Mouse (Mus musculus) cerebellum, adult 11 months (tissue): ENCODE results near the gene Utp20.

Experiments used
- DNase-seq: peaks from one replicate; pipeline ENCODE4 v3.0.0; 2022

Utp20 gene

DNA sequence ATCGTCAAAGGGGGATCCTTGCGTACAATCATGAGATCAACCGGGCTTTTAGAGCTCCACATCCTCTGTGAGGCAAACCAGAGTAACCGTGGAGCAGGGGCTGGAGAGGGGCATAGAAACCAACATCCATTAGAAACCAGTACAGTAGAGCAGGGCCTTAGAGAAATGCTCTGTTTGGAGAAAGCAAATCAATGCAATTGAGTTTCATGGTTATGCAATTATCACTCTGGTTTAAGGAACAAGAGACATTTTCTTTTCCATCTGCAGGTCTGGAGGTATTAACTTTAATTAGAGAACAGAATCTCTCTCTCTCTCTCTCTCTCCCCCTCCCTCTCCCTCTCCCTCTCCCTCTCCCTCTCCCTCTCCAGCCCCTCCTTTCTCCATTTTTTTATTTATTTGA lies 111.9 kb downstream of the Utp20 start:
- no peak for DNase-seq

DNA sequence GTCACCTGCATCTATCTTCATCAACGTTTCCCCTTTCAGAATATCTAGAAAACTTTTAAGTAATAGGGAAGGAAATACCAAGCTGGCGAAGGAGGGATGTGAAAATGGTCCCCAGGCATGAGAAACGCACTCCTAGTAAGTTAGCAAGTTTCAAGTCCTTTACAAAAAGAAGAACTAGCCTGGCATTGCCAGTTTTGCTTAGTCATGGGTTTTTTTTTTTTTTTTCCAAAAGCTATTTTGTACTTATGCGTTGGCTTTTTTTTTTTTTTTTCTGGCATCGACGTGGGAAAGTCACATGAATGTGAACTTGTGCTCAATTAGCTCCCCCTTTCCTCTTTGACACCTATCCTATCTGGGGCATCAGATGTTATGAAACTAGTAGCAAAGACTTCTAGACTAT lies 114.2 kb downstream of the Utp20 start:
- DNase-seq = no peak

DNA sequence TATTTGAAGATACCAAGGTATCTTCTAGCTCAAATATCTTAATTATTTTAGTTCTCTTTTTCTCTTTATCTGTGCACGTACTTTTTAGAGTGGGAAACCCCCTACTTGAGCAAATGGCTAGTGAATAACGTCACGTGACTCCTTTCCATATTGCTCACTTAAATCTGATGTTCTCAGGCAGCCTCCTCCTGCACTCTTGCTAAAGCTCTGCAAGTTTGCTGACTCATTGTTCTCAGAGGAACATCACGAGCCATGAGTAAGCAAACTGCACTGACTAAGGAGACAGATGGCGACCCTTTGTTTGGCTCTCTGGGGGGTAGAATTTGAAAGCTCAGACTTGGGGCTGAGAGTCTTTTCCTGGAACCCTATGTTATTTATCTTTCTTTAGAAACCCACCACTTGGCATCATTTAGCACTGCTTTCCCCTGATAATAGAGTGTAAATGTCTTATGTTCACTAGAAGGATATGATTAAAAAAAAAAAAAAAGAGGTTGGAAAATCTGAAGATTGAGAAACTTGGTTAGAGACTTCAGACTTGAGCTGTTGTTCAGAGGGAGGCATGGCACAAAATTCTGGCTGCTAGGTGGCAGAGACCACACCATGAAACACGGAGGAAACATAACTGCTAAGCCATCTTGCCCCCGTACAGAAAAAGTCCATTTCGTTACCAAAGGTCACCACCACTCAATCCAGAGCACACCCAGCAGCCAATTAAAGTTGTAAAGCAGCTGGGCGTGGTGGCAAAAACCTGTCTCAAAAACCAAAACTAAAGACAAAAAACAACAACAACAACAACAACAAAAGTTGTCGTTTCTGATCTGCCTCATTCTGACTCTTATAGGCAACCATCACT lies 117.7 kb downstream of the Utp20 start:
- DNase-seq = no peak

DNA sequence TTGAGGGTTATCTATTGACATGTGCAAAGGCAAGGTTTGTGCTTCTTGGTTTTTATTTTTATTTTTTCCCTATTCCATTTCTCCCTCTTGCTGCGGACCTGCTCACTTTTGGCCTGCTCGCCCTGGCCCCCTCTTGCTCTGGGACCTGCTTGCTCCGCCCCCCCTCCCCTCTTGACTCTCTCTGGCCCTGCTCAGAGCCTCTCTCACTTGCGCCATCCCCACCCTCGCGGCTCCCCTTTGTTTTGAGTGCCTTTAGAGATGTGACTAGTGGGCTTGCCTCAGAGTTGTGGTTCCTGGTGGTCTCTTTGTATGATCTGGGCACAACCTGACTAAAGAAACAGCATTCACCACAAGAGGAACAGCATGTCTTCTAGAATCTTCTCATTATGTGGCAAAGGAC lies 125.7 kb downstream of the Utp20 start:
- DNase-seq = no peak
